Mouse (Mus musculus): Measurements from ENCODE around the gene Ccdc189.

DNA sequence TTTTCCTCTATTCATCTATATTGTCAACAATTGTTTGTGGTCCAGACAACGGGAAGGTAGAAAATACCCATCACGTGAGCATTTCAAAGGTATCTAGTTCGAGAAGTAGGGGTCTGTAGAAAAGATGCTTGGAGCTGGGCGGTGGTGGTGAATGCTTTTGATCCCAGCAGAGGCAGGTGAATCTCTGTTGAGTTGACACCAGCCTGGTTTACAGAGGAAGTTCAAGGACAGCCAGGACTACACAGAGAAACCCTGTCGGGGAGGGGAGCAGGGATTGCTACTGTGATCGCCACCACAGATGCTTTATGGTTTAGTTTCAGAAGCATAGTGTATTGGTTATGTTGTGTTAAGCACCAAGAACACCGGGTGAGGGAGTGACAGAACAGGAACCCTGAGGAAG, 14.3 kb downstream of the Ccdc189 start:
- TF ChIP-seq MAZ (IDR thresholded peaks at IDR 0.05; ENCODE audit: low read depth, low read length) (no peak), MAX (IDR thresholded peaks at IDR 0.05; ENCODE audit: low read length) (no peak), SMC3 (IDR thresholded peaks at IDR 0.05; ENCODE audit: low read depth, low read length) (no peak), CTCF (IDR thresholded peaks at IDR 0.05 in 2 of 3, conservative IDR thresholded peaks at IDR 0.05 in 1 of 3; ENCODE audit: control insufficient read depth in 1 of 3, insufficient read depth in 1 of 3, low read depth in 2 of 3, low read length in 3 of 3, poor library complexity in 1 of 3, severe bottlenecking in 1 of 3) (no peak), POLR2A (IDR thresholded peaks at IDR 0.05; ENCODE audit: control insufficient read depth in 1 of 2, insufficient read depth in 1 of 2, low read depth in 1 of 2, low read length in 2 of 2, poor library complexity in 1 of 2) (no peak)
